Mouse (Mus musculus) heart, adult 2 months (tissue): ENCODE data around the gene Cox6a2.

Source experiments
- CTCF ChIP-seq: fragments of 200-600 bp; IDR thresholded peaks from 2 replicates; pipeline ENCODE4 v1.8.1; 2022; ENCODE audit warnings: antibody characterized with exemption, mild to moderate bottlenecking, moderate library complexity
- POLR2A ChIP-seq: fragments of 200-500 bp; IDR thresholded peaks from 2 replicates; pipeline ENCODE4 v1.6.1; 2011; ENCODE audit warnings: mild to moderate bottlenecking, low read depth, low read length, control low read depth; ENCODE audit not compliant: insufficient read depth

DNA sequence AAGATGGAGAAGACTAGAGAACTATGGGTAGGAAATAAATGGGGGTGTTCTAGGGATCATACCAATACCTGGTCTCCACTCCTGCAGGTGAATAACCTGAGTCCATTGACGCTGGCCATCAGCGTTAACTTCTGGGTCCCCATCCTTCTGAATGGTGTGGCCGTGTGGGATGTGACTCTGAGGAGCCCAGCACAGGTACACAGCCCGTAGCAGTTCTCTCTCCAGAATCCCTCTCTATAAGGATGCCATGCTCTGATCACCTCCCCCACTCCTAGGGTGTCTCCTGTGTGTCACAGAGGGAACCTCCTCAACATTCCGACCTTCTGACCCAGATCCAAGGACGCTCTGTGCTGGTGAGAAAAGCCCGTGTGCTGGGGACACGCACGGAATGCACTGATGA is 3.1 kb downstream of the Cox6a2 start:
- TF ChIP-seq CTCF: no peak
- peak; percentile 48; the same call in 1 of the 2 replicates for TF ChIP-seq POLR2A
